Mouse (Mus musculus): ENCODE results near the gene Cish.

Gene Cish

DNA sequence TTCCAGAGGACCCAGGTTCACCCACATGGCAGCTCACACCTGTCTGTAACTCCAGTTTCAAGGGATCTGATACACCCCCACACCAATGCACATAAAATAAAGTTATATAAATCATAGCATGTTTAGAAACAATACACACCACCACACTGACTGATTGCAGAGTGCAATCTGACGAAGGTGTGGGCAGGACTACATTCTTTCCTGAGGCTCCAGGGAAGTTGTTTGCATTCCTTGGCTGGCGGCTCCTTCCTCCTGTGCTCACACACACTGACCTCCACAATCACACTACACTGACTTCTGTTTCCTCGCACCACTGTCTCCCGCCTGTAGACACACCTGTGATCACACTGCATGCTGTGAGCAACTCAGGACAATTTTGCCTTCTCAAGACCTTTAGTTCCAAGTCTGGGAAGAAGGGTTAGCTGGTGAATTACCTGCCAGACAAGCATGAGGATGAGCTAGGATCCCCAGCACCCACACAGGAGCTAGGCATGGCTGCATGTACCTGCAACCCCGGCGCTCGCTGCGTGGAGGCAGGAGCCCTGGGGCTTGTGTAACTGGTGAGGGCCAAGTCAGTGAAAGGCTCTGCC lies 26.7 kb downstream of the Cish start:
- 78% methylated on average over 8 of the region's 8 CpGs for WGBS

- WGBS = 50% methylated on average over 6 of the region's 6 CpGs
Observed at GRCm38 (mm10) chr9:107323558-107323957, 27.7 kb downstream of the Cish start.

GRCm38 (mm10) chr9:107324799-107325561 lies 29.2 kb downstream of the Cish start:
- WGBS = 82% methylated on average over 4 of the region's 4 CpGs

DNA sequence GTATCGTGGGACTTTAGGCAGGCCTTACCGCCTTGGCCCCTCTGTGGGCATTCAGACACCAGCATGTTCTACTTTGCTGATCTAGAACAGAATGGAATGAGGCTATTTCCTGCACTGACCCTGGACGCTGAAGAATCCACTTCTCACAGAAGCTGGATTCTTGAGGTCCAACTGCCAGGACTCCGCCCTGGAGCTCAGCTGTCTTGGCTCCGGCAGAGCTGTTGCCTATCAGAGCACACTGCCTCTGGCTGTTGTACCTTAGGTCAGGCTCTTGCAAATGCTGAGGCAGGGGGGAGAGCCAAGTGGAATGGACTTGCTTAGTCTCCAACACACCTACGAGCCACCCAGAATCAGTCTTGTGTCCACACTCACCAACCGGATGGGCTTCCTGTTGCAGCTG lies 30.1 kb downstream of the Cish start:
- WGBS = 87% methylated on average over 7 of the region's 7 CpGs

GRCm38 (mm10) chr9:107327879-107328620 lies 32.2 kb downstream of the Cish start:
- WGBS = 92% methylated on average over 16 of the region's 16 CpGs

- 74% methylated on average over 6 of the region's 6 CpGs for WGBS
Observed at GRCm38 (mm10) chr9:107330791-107331190, 35.0 kb downstream of the Cish start.

GRCm38 (mm10) chr9:107333686-107334085 lies 37.9 kb downstream of the Cish start:
- 51% methylated on average over 2 of the region's 2 CpGs for WGBS

- 92% methylated on average over 6 of the region's 6 CpGs for WGBS
Observed at GRCm38 (mm10) chr9:107334356-107334755, 38.5 kb downstream of the Cish start.

DNA sequence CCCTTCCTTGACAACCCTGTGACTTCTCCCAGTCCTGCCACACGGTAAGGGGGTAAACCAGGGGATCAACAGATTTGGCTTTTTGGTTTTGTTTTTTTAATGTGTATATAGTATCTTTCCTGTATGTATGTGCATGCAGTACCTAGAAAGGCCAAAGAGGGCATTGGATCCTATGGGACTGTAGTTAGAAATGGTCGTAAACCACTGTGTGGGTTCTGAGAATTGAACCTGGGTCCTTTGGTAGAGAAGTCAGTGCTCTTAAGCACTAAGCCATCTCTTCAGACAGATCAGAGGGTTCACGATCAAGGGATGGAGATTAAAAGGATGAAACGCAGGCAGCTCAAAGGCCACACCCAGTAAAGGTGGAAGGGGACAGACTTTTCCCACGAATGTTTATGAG lies 39.2 kb downstream of the Cish start:
- 94% methylated on average over 5 of the region's 5 CpGs for WGBS

DNA sequence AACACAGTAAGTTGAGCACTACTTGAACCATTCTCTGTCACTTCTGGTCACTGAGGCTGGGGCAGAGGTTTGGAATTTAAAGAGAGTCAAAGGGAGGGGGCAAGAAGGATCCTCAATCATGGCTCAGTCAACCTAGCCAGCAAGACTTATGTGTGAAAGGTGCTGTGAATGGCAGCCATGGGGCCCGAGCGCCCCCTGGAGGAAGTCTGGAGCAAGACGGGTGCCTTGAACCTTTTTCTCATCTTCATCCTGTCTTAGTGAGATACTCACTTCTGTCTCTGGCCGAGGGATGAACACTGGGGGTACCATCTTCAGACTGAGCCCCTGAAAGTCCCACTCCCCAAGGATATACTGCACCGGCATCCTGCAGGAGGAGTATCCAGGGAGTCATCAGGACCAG lies 40.1 kb downstream of the Cish start:
- 11% methylated on average over 5 of the region's 5 CpGs for WGBS

DNA sequence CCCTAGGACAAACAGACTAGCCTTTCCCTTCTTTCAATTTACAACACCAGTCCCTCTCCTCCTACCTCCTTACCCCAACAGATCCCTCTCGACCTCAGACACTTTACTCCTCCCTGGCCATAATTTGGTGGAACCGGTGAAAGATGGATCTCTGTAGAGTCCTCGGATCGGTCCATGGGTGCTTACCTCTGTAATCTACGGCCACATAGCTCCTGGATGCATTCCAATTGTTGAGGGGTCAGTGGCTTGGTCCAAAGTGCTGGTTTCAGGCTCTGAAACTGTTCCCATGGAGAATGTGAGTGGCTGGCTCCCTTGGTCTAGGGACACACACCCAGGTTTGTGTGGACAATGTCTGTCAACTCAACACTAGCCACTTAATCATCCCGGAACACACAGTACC lies 40.6 kb downstream of the Cish start:
- 92% methylated on average over 6 of the region's 6 CpGs for WGBS

GRCm38 (mm10) chr9:107338172-107338883 lies 42.5 kb downstream of the Cish start, which contains the start of gene Hemk1:
Gene Hemk1, minus strand, starts transcription at chr9:107338350.
- 3% methylated on average over 30 of the region's 30 CpGs for WGBS

DNA sequence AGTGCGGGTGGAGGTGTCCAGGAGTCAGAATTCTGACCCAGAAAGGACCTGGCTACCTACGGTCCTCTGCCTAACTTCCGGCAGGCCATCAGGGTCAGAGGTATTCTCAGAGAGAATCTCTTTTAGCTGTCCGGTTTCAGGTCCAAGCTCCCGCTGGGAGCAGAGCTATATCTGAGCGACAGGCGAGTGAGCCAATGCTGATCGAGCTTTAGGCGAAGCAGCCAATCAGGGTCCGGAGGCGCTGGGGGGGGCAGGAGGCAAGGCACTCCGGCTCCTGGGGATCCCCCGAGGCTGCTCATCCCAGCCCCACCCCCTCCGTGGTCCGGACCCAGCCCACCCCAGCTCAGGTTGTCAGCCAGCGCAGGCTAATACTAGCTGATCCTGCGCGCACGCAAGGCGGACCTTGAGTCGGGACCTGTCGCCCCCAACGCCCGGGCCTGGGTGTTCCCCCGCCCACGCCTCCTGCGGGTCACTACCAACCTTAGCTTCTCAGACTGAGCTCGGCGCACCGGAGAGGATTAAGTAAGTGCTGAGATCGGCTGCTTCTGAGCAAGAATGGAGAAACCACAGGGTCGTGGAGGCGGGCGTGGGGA lies 44.5 kb downstream of the Cish start, which contains the start of gene 6430571L13Rik:
Gene 6430571L13Rik, plus strand, starts transcription at position 336 of the 593 bp plus-strand sequence.
- under 1% methylated on average over 34 of the region's 34 CpGs for WGBS

DNA sequence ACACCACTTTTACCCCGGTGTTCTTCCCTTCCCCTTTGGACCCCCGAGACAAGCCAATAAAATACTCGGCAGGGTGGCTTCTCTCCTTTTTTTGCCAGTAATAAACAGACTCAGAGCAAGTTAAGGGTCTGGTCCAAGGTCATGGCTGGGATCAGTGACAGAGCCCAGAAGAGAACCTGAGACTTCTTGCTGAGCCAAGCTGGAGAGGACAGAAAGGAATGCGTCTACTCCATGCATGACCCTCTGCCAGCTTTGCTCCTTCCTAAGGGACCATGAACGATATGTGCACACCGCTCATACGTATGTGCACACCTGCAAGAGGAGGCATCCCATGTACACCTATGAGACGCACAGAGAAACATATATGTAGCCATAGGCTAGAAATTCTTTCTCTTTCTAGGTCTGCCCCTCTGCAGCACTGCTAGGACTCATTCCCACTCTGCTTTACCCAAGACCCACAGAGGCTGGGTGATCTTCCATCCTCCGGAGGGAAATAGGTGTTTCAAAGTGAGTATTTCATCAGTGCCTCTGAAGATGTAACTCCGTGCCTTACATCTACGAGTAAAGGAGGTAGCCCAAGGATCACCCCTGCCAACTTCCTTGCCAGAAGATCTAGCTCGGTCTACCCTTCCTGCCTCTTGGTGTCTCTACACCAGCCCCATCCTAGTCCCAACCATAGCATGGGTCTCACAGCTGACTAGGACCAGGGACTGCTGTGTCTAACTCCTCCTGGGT lies 45.3 kb downstream of the Cish start:
- WGBS = 53% methylated on average over 12 of the region's 12 CpGs

DNA sequence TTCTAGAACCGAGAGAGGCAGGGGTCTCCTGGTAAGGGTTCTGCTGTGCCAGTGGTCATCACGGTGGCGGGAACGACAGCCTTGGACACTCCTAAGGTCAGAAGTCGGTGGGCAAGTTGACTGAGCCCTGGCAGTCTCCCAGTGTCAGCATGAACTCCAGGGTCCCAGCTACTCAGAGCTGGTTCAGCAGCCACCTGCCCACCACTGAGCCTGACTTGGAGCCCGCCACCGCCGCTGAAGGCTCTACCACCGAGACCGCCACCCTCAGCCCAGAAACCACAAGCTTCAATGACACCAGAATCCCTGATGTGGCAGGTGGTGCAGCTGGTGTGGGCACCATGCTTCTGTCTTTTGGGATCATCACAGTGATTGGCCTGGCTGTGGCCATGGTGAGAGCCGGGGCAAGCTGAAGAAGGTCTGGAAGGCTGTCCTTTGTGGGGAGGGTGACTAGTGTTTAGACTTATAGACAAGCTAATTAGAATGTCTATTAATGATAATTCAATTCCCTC lies 46.4 kb downstream of the Cish start:
- WGBS = 95% methylated on average over 11 of the region's 11 CpGs

DNA sequence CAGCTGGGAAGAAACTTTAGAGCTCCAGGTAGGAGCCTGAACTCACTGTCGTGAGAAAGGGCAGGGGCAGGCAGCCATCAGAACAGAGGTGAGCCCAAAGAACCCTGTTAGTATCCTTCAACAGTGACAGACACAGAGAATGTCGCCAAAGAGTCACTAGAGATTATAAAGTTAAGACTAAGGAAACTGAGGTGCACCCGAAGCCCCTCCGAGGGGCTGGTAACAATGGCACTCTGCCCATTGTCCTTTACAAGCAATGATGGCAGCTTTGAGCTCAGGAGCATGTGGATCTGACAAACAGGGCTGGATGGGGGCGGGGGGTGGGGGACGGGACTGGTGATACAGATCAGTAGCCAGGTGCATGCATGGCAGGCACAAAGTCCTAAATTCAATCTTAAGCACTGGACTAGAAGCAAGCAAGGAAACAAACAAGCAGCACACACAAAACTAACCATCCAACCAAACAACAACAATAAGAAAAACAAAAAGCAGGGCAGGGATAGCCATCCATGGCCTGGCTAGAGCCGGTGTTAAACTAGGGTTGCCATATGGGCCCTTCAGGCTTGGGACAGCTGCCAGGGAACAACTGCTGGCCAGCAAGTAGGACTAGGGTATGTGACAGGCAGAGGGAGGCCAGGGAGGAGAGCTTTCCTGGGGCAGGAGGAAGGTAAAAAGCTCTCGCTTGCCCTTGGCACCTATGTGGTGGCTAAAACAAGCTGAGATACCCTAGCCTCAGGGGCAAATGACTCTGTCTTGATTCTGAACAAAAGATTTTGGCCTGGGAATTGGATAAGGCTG lies 47.5 kb downstream of the Cish start:
- 80% methylated on average over 8 of the region's 8 CpGs for WGBS

DNA sequence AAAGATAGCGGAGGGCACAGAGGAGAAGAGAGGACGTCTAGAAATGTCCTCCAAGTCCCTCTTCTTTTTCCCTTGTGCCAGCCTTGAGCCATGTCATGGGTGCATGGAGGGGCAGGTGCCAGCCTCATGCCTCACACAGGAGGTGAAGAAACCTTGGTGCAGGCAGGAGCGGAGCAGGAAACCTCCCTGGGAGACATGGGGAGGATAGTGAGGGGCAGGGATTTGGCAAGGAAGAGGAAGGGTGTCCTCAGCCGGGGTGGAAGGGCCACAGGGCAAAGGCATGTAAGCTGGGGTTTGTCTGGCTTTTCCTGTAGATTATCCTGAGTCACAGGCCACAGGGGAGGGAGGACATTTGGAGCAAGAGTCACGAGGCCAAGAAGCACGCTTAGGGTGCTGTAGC lies 48.2 kb downstream of the Cish start:
- 76% methylated on average over 6 of the region's 6 CpGs for WGBS

DNA sequence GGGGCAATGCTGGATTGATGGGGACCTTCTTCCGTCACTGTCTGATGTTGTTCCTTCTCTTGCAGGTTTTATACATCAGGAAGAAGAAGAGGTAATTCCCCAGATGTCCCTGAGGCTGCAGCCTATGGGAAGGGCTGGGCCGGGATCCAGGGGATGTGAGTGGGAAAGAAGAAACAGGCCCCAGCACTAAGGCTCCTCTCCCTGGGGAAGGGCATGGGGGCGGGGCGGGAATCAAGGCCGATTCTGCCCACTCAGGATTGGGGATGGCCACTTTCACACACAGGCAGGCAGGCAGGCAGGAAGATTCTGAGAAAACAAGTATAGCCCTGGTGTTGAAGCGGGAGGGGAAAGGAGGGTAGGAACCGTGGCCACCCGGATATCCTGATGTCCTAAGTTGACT lies 50.3 kb downstream of the Cish start:
- 85% methylated on average over 8 of the region's 8 CpGs for WGBS

- WGBS = 74% methylated on average over 9 of the region's 9 CpGs
Observed at GRCm38 (mm10) chr9:107347586-107348183, 51.9 kb downstream of the Cish start.

All from cerebral cortex, adult 2 months (tissue).